Mouse (Mus musculus) heart, embryonic 16.5 days (tissue): ENCODE measurements at regions not wholly inside any gene's neighbourhood (a gene's known extent, or its start where the extent isn't known, plus 50 kb on each side); places are given as distances from the start of the nearest gene placed in this dataset.

ENCODE experiments used
- ATAC-seq: fragments of 200-750 bp; cut with Nextera tagmentation; replicated peaks from 2 replicates; pipeline ENCODE4 v1.8.0; 2017; ENCODE audit warnings: moderate number of reproducible peaks; ENCODE audit not compliant: insufficient read depth, low FRiP score; ENCODE audit errors: extremely low read depth
- H3K27ac ChIP-seq: fragments of 300-500 bp; sonication (generic); 2 replicates; pipeline ENCODE4 v1.5.1; 2014; ENCODE audit warnings: mild to moderate bottlenecking, low read length, control low read depth, moderate library complexity
- H3K27me3 ChIP-seq: fragments of 300-500 bp; sonication (generic); 2 replicates; pipeline ENCODE4 v1.6.1; 2014; ENCODE audit warnings: low read length, mixed read lengths; ENCODE audit not compliant: control insufficient read depth, insufficient read depth
- H3K36me3 ChIP-seq: fragments of 300-500 bp; sonication (generic); 2 replicates; pipeline ENCODE4 v1.6.1; 2014; ENCODE audit not compliant: control insufficient read depth, insufficient read depth
- H3K4me1 ChIP-seq: fragments of 300-500 bp; sonication (generic); 2 replicates; pipeline ENCODE4 v1.6.1; 2014; ENCODE audit warnings: low read length, mixed read lengths; ENCODE audit not compliant: control insufficient read depth, insufficient read depth
- H3K4me2 ChIP-seq: fragments of 300-500 bp; sonication (generic); 2 replicates; pipeline ENCODE4 v1.6.1; 2014; ENCODE audit warnings: low read depth, mild to moderate bottlenecking, control low read depth, low read length
- H3K4me3 ChIP-seq: fragments of 300-500 bp; sonication (generic); 2 replicates; pipeline ENCODE4 v1.5.1; 2014; ENCODE audit warnings: mild to moderate bottlenecking, control low read depth, low read length
- H3K9ac ChIP-seq: fragments of 300-500 bp; sonication (generic); 2 replicates; pipeline ENCODE4 v1.6.1; 2014; ENCODE audit warnings: low read length, control low read depth
- H3K9me3 ChIP-seq: fragments of 300-500 bp; sonication (generic); replicated peaks from 2 replicates; pipeline ENCODE4 v1.6.1; 2016; ENCODE audit warnings: low read length; ENCODE audit not compliant: control insufficient read depth
- WGBS: fragments of 180-500 bp; shearing (Covaris S2); extraction: QIAGEN DNeasy Blood & Tissue Kit; methylation state at CpG from one replicate; pipeline ENCODE4 v1.1.7; 2014; 5-methylcytosine and 5-hydroxymethylcytosine counted together

- WGBS, result 39% methylated on average over 9 of the region's 9 CpGs
- Histone ChIP-seq H3K9ac (no peak overlapping the region), H3K4me2 (no peak overlapping the region), H3K36me3 (no peaks in the 10 kb centered on the region), H3K27me3 (no peaks in the 10 kb centered on the region), H3K27ac (no peak overlapping the region), H3K4me3 (no peak overlapping the region), H3K9me3 (no peaks in the 10 kb centered on the region), H3K4me1 (no peaks in the 10 kb centered on the region)
- ATAC-seq, result no peak
Measured at GRCm38 (mm10) chr2:30525295-30525694, 51.3 kb upstream of the Ier5l start.

GRCm38 (mm10) chr2:30525831-30526230 lies 51.8 kb upstream of the Ier5l start:
- Histone ChIP-seq H3K9me3 (no peaks in the 10 kb centered on the region), H3K9ac (no peak overlapping the region), H3K36me3 (no peaks in the 10 kb centered on the region), H3K4me3 (no peak overlapping the region), H3K27me3 (no peaks in the 10 kb centered on the region), H3K4me2 (no peak overlapping the region), H3K27ac (no peak overlapping the region), H3K4me1 (no peaks in the 10 kb centered on the region)
- ATAC-seq, result no peak
- 21% methylated on average over 3 of the region's 3 CpGs for WGBS

- Histone ChIP-seq H3K27me3 (no peaks in the 10 kb centered on the region), H3K9me3 (no peaks in the 10 kb centered on the region), H3K4me3 (no peak overlapping the region), H3K4me2 (no peak overlapping the region), H3K4me1 (no peaks in the 10 kb centered on the region), H3K27ac (no peak overlapping the region), H3K36me3 (no peaks in the 10 kb centered on the region), H3K9ac (no peak overlapping the region)
- no peak for ATAC-seq
- 42% methylated on average over 4 of the region's 4 CpGs for WGBS
Measured at GRCm38 (mm10) chr2:30527495-30527894, 53.5 kb upstream of the Ier5l start.

GRCm38 (mm10) chr2:30532948-30533347 lies 58.9 kb upstream of the Ier5l start:
- Histone ChIP-seq H3K9me3 (peaks cover 4% of the 10 kb centered on the region), H3K27ac (no peak overlapping the region), H3K4me2 (no peak overlapping the region), H3K27me3 (no peaks in the 10 kb centered on the region), H3K36me3 (no peaks in the 10 kb centered on the region), H3K4me3 (no peak overlapping the region), H3K4me1 (no peaks in the 10 kb centered on the region), H3K9ac (no peak overlapping the region)
- no peak for ATAC-seq

GRCm38 (mm10) chr2:30533367-30533766 lies 59.3 kb upstream of the Ier5l start:
- Histone ChIP-seq H3K9ac (no peak overlapping the region), H3K27me3 (no peaks in the 10 kb centered on the region), H3K4me2 (no peak overlapping the region), H3K4me1 (no peaks in the 10 kb centered on the region), H3K9me3 (peaks cover 4% of the 10 kb centered on the region), H3K36me3 (no peaks in the 10 kb centered on the region), H3K27ac (no peak overlapping the region), H3K4me3 (no peak overlapping the region)
- 88% methylated on average over 6 of the region's 6 CpGs for WGBS
- ATAC-seq, result no peak

GRCm38 (mm10) chr2:30534485-30534884 lies 60.4 kb upstream of the Cstad start:
- Histone ChIP-seq H3K4me2 (no peak overlapping the region), H3K27ac (no peak overlapping the region), H3K27me3 (no peaks in the 10 kb centered on the region), H3K36me3 (no peaks in the 10 kb centered on the region), H3K4me3 (no peak overlapping the region), H3K9ac (no peak overlapping the region), H3K9me3 (peaks cover 4% of the 10 kb centered on the region), H3K4me1 (no peaks in the 10 kb centered on the region)
- no peak for ATAC-seq
- whole genome bisulfite sequencing, result 60% methylated on average over 10 of the region's 10 CpGs

GRCm38 (mm10) chr2:30539305-30539704 lies 55.5 kb upstream of the Cstad start:
- no peaks in the 10 kb centered on the region for H3K27me3 ChIP-seq
- H3K4me1 ChIP-seq, result peaks cover 6% of the 10 kb centered on the region
- H3K9me3 ChIP-seq, result no peaks in the 10 kb centered on the region
- no peak overlapping the region for H3K9ac ChIP-seq
- H3K4me3 ChIP-seq, result no peak overlapping the region
- H3K27ac ChIP-seq, result no peak overlapping the region
- 100% methylated on average over 1 of the region's 1 CpGs for WGBS
- ATAC-seq, result no peak
- no peaks in the 10 kb centered on the region for H3K36me3 ChIP-seq
- no peak overlapping the region for H3K4me2 ChIP-seq

GRCm38 (mm10) chr2:30541541-30541940 lies 53.3 kb upstream of the Cstad start:
- Histone ChIP-seq H3K4me2 (no peak overlapping the region), H3K4me1 (peaks cover 10% of the 10 kb centered on the region), H3K27ac (peak overlapping the region; percentile 91), H3K9me3 (no peaks in the 10 kb centered on the region), H3K9ac (peak overlapping the region; percentile 68), H3K36me3 (no peaks in the 10 kb centered on the region), H3K27me3 (no peaks in the 10 kb centered on the region), H3K4me3 (no peak overlapping the region)
- ATAC-seq, result no peak
- 41% methylated on average over 4 of the region's 4 CpGs for WGBS

- Histone ChIP-seq H3K4me1 (peaks cover 10% of the 10 kb centered on the region), H3K27ac (no peak overlapping the region), H3K27me3 (no peaks in the 10 kb centered on the region), H3K9ac (no peak overlapping the region), H3K4me3 (peak overlapping the region; percentile 29), H3K4me2 (peak overlapping the region; percentile 58), H3K36me3 (no peaks in the 10 kb centered on the region), H3K9me3 (no peaks in the 10 kb centered on the region)
- 2% methylated on average over 35 of the region's 35 CpGs for WGBS
- peak; percentile 76 for ATAC-seq
Measured at GRCm38 (mm10) chr2:30544782-30545435, 49.9 kb upstream of the Cstad start.
